Mouse (Mus musculus): ENCODE results near the gene Asrgl1.
"Not testable (repeated sequence)": the region's sequence is repeated elsewhere in the genome, so short reads cannot be mapped to it uniquely, and the experiment has no call there.

Asrgl1 gene

DNA sequence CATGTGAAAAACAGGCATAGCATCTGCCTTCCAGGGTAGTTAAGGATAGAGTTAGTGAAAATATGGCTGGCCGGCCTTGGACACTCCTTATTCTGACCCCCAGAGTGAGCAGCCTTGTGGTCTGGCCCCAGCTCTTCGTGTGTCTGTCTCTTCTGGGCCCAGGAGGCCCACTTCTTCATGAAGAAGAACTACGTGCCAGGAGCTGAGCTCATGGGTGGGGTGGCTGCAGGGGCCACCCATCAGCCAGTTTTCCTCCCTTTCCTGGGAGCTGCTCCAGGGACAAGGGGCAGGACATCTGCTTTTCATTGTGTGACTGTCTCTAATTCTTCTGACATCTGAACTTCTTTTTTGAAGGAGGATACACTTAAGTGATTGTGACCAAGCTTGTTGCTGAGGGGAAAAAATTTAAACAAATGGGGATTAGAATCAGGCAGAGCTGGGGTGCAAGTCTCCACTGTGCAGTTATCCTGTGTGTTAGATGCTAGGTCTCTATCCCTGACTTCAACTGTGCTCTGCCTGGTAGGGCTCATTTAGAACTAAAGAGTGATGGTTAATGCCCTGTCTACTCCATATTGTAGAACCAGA, 30.2 kb downstream of the Asrgl1 start:
- no peak for DNase-seq (ENCODE audit: low read depth, low spot score)

DNA sequence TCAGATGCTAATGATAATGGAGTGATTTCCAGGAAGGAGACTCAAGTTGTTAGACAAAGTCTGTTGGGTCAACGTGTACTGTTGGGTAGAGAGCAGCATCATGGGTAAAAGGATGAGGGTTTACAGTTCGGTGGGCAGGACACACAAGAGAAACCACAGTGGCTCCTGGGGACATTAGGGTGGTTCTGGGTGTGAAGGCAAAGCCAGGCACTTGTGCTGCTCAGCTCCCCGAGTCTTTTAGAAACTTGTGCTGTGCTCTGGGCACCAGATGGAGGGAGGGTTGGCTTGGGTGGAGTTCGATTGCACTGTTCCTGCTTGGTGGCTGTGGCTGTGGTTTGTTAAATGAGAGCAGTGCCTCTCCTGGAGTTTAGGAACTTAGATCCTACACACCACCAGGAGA, 31.4 kb downstream of the Asrgl1 start:
- DNase-seq (ENCODE audit: low read depth, low spot score) = no peak

DNA sequence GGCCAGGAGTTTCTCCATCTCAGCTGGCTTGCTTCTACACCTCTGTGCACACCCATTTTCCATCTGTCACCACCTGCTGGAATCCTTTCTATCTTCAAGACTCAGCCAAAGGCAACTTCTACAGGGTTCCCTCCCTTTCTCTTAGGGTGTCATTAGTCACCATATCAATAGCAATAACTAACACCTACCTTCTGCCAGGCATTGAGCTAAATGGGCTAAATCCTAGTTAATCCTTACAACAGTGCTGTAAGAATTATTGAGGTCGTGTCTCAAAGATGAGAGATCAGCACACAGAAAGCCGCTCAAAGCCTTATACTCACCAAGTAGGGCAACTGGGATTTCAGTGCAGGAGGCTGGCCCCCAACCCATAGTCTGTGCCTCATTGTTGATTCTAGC, 34.4 kb downstream of the Asrgl1 start:
- DNase-seq (ENCODE audit: low read depth, low spot score) = no peak

DNA sequence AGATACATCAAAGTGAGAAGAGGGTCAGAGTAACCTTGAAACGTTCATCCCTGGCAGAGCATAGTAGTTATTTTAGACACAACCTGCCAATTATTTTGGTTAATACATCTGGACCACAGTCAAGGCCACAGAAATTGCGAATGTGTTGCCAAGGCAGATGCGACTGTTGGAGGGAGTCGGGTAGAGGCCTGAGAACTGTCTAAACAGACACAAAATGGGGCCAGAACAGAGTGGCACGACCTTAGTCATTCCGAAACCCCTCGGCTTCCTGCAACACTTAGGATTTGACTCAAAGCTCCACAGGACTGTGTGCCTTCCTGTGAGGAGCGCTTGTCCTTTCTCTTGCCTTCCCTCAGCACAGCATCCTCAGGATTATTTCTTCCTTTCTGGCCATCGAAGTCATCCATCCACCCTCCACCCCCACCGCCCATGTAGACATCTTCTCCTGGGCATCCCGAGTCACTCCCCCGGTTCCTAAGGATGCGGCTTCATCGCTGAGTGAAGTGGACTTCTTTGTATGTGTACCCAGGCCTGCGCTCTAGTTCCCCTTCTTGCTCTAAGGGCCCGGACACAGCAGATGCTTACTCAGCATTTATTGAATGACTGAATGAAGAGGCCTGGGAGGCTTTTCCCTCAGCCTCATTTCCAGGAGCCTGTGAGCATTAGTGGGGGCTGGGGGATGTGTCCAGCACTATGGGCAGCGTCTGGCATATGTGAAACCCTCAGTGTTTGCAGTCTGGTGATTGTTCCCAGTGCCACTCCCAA, 35.0 kb downstream of the Asrgl1 start:
- DNase-seq (ENCODE audit: low read depth, low spot score) = peak; percentile 27

DNA sequence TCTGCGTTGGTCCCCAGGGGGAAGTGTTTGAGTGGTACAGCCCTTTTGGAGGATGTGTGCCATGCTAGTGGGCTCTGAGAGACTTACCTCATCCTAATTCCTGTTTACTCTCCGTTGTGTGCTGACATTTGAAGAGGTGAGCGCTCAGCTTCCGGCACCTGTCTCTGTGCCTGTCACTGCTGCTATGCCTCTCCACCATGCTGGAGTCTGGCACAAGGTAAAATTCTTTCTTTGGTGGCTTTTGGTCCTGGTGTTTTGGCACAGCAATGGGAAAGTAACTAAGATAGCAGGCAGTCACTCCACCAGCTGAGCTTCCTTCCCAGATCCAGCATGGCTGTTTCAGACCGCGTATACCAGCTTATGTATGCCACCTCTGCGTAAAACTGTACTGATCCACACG, 35.7 kb downstream of the Asrgl1 start:
- DNase-seq (ENCODE audit: low read depth, low spot score) = no peak

DNA sequence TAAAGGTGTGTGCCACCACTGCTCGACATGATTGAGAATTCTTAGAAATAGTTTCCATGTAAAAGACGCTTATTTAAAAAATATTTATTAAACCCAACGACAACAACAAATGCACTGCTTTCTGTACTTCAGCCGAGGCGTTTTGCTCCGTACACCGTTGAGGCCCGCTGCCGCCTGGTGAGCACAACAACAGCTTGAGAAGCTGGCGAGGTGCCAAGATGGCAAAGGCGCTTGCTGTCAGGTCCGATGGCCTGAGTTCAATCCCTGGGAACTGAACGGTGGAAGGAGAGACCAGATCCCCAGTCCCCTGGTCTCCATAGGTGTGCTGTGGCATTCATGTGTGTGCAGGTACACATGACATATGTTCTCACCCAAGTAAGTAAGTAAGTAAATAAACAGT, 38.0 kb downstream of the Asrgl1 start:
- no peak for DNase-seq (ENCODE audit: low read depth, low spot score)

DNA sequence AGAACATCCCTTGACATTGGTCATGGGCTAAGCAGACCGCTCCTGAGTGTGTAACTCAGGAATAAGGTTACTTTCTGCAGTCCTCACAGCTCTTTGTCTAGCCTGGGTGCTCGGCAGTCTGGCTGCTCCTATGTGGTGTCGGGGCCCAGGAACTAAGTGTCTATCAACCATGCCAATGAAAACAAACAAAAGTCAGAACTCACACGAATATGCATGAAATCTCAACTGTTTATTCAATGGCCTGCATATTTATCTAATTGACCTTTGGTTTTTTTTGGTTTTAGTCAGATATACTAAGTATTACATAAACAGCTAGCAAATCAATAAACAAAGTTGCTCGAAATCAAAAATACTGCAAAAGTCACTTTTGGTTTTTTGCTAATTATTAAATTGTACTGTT, 40.3 kb downstream of the Asrgl1 start:
- DNase-seq (ENCODE audit: low read depth, low spot score) = no peak

DNA sequence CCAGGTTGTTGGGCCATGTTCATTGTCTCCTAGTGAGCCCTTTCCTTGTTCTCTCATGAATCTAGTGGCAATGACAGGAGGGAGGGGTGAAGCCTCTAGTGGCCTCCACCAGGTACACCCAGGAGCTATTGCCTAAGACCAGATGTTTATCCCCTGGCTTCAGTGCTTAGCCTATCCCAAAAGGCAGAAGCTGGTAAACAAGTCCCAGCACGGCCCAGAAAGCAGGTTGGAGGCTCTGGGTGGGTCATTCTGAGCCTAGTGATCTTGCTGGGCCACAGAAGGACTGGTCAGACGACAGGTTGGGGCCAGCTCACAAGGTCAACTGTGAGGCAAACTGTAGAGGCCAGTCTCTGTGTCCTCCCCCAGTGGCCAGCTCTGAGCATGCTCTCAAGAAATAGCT, 44.7 kb downstream of the Asrgl1 start:
- no peak for DNase-seq (ENCODE audit: low read depth, low spot score)

DNA sequence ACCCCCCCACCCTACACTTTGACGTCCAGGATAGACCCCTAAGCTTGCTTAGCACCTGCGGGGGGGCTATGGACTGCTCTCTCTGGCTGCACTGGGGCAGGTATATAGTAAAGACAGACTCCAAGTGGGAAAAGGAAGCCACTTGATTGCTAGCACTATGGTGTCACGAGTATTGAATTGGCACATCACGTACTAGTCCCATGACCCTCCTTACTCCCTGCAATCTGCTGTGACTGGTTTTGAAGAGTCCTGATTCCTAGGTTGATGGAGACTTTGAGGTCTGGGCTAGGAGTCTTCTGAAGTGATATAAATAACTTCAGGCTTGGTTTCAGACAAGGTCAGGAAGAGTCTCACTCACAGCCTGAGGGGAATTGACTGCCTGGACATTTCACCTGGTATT, 45.2 kb downstream of the Asrgl1 start:
- DNase-seq (ENCODE audit: low read depth, low spot score) = no peak

DNA sequence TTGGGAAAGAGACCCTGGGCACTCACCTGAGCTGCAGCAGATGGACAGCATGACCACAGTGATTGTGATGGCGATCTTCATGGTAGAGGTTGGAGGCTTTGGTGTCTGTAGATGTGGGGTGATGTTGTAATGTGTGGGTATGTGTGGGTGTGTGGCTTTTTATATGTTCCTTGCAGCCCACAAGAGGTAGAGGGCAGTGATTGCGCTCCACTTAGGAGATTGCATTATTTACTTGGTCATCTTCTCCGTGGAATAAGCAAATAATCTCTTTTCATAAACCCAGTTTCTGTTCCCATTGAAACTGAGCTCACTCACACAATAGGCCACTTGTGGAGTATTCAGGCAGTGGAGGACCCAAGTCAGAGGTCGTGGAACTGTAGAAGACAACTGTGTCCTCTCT, 47.6 kb downstream of the Asrgl1 start, which contains the start of gene Scgb1a1:
Gene Scgb1a1, minus strand, starts transcription at position 138 of the 400 bp plus-strand sequence.
- no peak for DNase-seq (ENCODE audit: low read depth, low spot score)

DNA sequence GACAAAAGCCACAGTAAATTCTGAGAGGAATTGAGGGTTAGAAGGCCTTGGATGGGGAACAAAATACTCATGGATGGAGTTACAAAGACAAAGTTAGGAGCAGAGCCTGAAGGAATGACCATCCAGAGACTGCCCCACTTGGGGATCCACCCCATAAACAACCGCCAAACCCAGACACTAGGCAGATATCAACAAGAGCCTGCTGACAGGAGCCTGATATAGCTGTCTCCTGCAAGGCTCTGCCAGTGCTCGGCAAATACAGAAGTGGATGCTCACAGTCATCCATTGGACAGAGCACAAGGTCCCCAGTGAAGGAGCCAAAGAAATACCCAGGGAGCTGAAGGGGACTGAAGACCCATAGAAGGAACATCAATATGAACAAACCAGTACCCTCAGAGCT, 51.5 kb downstream of the Asrgl1 start:
- DNase-seq (ENCODE audit: low read depth, low spot score) = not testable (repeated sequence)

DNA sequence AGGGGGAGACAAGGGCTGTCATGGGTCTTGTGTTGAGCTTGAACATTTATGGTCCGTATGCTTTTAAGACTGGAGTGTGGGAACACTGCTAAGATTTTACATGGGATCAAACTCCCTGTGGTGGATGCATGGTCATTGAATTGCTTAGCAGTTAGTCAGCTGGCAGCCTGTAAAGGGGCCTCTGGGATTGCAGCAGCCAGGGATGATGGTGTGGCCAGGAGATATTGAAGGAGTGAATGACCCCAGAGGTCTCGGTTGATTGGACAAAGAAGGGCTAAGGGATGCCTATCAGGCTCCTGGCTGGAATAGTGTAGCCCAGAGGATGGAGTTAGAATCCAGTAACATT, 52.5 kb downstream of the Asrgl1 start:
- DNase-seq (ENCODE audit: low read depth, low spot score) = no peak

DNA sequence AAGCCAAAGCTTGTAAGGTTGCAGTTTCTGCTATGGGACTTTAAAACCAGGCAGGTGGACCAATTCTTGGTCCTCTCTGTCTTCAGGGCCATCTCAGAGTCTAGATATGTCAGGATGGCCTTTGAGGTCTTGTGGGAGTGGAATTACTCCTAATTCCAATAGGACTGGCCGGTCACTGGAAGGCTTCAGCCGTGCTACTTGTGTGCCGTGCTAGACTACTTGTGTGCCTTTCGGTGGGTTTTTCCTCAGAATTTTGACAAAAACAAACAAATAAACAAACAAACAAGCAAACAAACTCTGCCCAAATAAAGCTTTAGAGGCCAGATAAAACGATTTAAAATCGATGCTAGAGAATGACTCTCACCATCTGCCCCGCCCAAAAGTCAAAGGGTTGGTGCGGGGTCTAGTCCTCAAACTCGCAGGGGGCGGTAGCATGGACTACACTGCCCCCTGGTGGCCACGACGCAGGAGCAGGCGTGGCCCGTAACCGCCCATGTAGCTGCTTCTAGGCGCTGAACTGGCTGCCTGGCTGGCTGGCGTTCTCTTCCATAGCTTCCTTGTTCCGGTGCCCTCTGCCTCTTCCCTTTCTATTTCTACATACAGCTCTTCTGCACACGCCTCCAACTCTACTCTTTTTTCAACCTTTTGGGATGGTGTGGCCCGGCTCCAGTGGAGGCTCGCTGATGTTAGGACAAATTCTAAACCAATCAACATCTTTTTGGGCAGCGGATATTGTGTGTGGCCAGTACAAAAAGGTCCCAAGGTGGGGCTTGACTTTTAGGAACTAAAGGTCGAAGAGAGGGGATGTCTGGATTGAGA, 53.0 kb downstream of the Asrgl1 start:
- DNase-seq (ENCODE audit: low read depth, low spot score) = peak; percentile 94

DNA sequence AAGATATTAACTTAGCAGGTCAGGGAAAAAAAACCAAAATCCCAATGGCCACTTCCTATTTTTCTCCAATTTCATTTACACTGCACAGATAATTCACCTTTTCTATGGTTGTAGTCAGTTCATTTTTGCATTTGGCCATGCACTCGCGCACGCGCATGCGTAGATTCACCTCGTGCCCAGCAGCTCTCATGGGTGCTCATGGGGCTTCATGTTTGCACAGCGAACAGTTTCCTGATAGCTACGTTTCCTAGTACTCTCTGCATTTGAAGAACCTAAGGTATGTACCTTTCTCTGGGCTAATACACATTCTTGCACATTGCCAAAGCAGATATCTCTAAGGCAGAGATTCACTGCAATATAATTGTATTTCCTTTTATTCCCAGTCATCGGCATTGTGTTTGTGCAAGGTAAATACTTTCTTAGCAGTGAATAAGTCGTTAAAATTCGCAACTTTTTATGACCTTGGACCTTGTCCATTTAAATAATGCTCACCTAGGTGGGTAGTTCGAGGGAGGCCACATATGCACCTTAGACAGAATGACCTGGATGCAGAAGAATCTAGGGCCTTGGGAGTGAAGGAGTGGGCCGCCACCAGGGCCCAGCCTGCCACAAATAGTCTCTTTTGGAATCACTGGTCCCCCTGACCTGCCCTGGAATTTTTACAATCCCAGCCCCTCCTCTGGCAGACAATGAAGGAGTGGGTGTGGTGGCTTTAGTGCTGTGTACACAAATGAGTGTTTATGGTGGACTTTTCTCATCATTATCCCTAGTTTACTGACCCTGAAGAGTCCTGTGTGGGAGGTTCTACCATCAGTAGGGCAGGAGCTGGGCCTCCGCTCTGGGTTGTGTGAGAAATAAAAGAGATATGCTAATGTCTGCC, 53.9 kb downstream of the Asrgl1 start:
- no peak for DNase-seq (ENCODE audit: low read depth, low spot score)

DNA sequence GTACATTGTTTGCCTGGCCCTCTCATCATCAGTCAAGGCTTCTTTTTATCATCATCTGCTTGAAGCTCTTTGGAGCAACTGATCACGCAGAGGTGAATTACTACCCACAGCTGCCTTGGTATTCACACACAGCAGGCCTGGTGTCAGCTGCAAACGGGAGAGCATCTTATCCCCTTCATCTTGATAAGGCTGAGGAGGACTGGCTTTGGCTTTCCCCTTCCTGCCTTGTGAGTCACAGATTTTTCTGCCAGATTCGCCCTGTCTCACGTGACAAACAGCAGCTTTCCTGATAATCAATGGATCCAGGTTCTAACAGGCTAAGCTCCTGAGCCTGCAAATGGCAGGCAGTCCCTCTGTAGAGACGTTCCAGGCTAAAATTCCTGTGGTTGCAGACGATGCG, 55.5 kb downstream of the Asrgl1 start:
- peak; percentile 34 for DNase-seq (ENCODE audit: low read depth, low spot score)

DNA sequence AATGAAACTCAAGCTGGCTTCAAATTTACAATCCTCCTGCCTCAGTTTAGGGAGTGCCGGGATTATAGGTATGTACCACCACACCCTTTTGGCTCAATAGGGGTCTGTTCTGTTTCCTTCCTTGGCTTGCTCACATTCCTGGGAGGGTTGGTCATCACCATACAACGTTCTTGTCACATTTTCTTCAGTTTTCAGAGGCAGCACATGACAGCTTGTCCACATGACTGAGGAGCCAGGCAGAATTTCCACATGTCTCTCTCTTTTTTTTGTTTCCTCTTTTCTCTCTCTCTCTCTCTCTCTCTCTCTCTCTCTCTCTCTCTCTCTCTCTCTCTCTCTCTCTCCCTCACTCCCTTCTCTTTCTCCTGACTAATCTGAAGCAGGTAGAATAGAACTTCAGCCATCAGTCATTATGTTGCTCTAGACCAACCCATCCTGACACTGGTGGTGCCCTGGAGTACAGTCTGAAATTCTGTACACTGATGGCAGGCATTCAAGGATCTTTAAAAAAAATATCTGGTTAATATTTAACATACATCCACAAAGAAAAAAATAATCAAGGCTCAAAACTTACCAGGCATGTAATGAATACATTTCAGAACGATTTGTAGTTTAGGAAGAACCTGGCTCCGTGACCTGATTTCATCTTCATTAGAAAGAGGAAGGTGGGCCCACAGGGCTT, 58.3 kb downstream of the Asrgl1 start:
- DNase-seq (ENCODE audit: low read depth, low spot score) = no peak

DNA sequence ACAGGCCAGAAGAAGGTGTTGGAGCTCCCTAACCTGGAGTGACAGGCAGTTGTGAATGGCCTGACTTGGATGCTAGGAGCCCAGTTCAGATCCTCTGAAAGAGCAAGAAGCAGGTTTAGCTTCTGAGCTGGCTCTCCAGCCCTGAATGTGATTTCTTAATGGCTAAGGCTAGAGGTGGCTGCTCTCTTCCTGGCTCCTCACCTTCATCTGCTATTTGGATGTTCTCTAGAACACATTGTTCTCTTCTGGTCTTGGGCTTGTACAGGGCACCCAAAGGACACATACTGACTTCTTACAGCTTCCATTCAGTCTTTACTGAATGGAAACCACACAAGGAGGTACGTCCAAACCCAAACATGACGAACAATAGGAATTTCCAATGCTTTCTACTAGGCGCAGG, 59.4 kb downstream of the Asrgl1 start:
- no peak for DNase-seq (ENCODE audit: low read depth, low spot score)

DNA sequence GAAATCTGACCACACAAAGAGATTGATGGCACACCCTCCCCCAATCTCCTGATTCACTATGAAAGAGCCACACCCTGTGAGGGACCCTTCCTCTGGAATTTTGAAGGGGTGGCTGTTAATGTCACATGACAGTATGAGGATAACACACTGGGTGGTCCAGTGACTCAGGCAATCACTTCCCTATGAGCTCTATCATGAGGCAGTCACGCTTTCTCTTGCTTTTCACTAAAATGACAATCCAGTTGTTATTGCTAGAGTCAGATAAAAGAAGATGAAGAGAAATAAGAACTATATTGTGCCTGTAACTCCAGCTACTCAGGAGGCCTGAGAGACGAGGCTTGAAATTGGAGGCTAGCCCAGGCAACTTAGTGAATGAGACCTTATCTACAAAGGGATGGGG, 59.9 kb downstream of the Asrgl1 start:
- DNase-seq (ENCODE audit: low read depth, low spot score) = no peak

DNA sequence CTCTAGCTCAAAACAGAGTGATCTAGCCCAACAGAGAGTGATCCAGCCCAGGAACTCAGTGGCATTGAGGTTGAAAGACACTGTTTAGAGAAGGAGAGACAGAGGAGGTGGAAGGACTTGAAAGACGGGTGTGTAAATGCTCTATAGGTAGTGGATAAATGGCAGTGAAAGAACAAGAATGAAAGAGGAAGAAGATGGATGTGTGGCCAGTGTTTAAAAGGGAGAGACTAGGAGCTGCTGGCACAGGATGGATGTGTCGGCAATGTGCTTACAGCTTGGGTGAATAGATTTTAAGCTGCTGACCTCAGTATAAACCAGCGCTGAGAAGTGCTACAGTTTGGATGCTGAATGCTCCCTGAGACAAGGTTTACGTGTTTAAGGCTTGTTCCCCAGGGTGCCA, 61.0 kb downstream of the Asrgl1 start:
- DNase-seq (ENCODE audit: low read depth, low spot score) = no peak

DNA sequence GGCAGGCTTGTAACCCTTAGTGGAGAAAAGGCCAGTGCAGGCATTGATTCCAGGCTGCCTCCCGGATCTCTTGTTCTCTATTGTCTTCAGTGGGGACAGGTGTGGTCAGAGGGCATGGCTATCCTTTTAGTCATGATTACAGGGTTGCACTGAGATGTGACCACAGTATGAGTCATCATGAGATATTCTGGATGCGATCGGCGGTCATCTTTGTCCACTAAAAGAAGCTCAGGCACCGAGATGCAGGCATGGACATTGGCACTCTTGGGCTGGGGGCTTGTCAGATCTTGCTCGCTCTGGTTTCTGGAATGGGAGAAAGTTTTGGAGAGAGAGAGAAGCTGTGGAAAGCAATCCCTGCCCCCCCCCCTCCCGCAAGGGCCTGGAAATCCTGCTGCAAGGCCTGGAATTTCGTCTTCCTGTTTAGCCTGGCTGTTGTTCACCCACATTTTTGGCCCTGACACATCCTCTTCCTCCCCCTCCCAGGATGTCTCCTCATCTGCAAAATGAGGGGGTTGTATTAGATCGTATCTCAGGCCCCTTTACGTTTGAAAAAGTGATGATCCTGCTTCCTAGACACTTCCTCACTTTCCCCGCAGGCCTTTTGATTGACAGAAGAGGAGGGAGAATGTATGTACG, 61.5 kb downstream of the Asrgl1 start:
- DNase-seq (ENCODE audit: low read depth, low spot score) = no peak

DNA sequence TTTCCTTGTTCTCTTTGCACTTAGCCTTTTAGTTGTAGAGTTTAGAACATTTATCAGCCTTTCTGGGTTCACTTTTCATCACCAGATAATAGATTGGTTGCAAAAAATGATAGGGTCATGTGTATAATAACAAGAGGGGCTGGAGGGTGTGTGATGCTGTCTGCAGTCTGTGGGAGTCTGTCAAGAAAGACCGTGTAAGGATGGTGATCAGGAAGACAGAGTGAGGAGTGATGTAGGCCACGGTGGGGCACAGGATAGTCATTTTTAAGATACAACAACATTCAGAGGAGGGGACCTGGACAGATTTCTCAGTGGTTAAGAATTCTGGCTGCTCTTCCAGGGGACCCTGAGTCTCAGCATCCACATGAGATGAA, 63.3 kb downstream of the Asrgl1 start:
- no peak for DNase-seq (ENCODE audit: low read depth, low spot score)
